Mouse (Mus musculus): ENCODE results near the gene Tnfaip3.

Gene Tnfaip3

GRCm38 (mm10) chr10:18964856-18965255 lies 50.6 kb downstream of the Tnfaip3 start:
- DNase-seq (ENCODE audit: low spot score in 2 of 2), result no peak

DNA sequence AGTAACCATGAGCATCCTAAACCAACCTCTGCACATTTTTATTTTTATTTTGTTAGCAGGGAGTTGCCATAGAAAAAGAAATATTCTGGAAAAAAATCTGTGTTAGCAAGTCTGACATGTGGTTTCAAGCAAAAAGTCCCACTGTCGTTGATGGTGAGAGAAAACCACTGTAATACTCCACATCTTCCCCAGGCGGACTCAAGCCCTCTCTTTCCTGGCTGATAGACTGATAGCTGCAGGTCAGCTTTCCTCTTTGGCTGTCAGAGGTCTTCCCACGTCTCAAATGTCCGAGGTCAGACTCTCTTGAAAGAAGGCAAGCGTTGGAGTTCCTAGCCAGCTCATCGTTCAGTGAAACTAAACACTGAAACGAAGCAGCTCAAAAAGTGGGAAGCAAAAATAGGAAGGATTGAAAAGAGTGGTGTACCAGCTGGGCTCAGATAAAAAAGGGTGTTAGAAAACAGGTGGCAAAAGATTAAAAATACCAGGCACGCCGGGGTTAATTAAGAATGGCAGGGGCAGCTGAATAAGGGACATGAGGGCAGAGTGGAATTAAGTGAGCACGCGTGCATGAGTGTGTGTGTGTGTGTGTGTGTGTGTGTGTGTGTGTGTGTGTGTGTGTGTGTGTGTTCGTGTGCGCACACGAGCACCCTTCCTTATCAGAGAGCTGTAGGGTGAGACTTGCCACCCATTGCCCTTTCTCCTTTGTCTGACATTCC lies 55.5 kb downstream of the Tnfaip3 start:
- DNase-seq (ENCODE audit: low spot score in 2 of 2), result no peak

DNA sequence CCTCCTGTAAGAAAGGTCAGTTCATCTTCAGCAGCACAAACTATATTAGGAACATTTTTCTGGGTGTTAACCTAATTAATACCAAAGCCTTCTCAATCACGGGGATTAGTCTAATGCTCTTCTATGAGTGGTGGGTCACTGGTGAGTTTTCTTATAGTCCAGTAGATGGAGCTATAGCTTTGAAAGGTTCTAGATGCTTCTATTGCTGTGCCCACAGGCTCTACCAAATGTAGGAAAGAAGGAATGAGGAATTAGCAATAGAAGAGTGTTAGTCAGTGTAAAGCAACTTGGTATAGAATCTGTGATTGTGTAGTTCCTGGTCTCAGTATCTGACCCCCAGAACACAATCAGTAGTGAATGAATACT lies 61.8 kb downstream of the Tnfaip3 start:
- DNase-seq (ENCODE audit: low spot score in 2 of 2), result no peak

DNA sequence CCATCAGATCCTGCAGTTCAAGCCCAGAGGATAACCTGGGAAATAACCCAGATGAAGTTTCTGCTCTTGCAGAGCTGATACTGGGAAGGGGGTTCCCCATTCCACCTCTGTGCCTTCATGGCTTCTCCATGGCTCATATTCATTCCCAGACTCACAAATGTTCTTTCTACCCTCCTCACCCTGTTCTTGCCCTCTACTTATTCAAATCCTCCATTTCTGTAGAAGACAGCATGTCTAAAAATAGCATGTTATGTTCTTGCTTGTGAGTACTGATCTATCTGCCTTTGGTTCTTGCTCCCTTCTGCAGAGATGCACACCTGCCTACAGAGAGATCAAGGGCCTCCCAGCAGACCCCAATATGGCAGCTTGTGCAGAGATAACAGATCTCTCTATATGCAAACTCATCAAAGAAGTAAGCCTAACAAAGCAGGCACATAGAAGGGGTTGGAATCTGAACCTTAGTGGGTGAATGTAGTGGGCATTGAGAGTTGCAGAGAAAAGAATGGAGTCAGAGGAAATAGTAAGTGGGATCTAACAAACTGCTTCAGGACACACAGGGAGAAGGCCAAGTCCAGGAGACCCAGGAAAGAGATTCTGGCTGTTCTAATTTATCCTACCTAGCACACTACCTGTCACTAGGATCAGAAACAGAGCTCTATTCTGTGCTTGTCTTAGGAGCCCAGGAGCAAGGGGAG lies 62.3 kb downstream of the Tnfaip3 start:
- DNase-seq (ENCODE audit: low spot score in 2 of 2), result no peak

Data from cerebellum, postnatal 4 days (tissue).